Mouse (Mus musculus): Measurements from ENCODE around the gene Angel2. TPM values are rescaled to one million over a fixed set of nuclear protein-coding genes. Genes with fewer than 3 reads are reported as not detected.
A peak's percentile ranks its signal among the peaks of the same experiment; 100 is the strongest.

Gene Angel2
- polyA plus RNA-seq, 2 experiments: 11.8 to 15.3 TPM

- Histone ChIP-seq H3K4me2 (ENCODE audit: low read depth) (no peak overlapping the region), H3K9ac (replicated peaks) (no peak overlapping the region), H3K27ac (no peak overlapping the region), H3K36me3 (replicated peaks; ENCODE audit: control insufficient read depth, insufficient read depth, low read depth) (no peaks in the 10 kb centered on the region), H3K9me3 (ENCODE audit: control insufficient read depth, low read length) (no peaks in the 10 kb centered on the region), H3K4me3 (ENCODE audit: insufficient read depth in 1 of 2, low read depth in 2 of 2, low read length in 2 of 2) (no peak overlapping the region), H3K4me1 (replicated peaks; ENCODE audit: control insufficient read depth in 2 of 2, insufficient read depth in 2 of 2, low read length in 1 of 2) (peaks cover 0 to 9% of the 10 kb centered on the region in 2 experiments; a peak in 3 of 4 replicates), H3K27me3 (ENCODE audit: control insufficient read depth, insufficient read depth, low read length) (no peaks in the 10 kb centered on the region)
- TF ChIP-seq EP300 (IDR thresholded peaks at IDR 0.05; ENCODE audit: low read depth): no peak
- no peak for TF ChIP-seq CTCF (IDR thresholded peaks at IDR 0.05; ENCODE audit: low read depth)
- DNase-seq (ENCODE audit: low read depth in 3 of 3, low spot score in 3 of 3) (no peak), ATAC-seq (ENCODE audit: insufficient read depth) (peak; percentile 60; the same call in 1 of the 2 replicates)
- 32% methylated on average over 5 of the region's 5 CpGs for WGBS (ENCODE audit: insufficient replicate concordance)
Observed at GRCm38 (mm10) chr1:190958821-190959220, 33.9 kb downstream of the Angel2 start.

DNA sequence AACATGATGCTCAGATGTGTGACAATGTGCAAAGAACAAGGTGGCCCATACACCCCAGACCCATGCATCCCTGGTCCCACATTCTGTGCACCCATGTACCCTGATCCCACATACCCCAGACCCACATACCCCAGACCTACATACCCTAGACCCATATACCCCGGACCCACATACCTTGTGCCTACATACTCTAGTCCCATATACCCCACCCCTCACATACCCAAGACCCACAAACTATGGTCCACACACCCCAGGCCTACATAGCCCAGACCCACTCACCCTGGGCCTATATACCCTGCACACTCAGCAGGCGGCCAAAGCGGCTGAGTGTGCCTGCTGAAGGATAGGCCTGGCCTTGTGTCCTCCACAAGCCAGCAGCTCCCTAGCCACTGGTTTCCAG, 37.8 kb downstream of the Angel2 start:
- H3K9ac ChIP-seq (replicated peaks): no peak overlapping the region
- TF ChIP-seq CTCF (IDR thresholded peaks at IDR 0.05; ENCODE audit: low read depth): no peak
- no peak for TF ChIP-seq EP300 (IDR thresholded peaks at IDR 0.05; ENCODE audit: low read depth)
- H3K4me2 ChIP-seq (ENCODE audit: low read depth): no peak overlapping the region
- ATAC-seq (ENCODE audit: insufficient read depth): no peak
- WGBS (ENCODE audit: insufficient replicate concordance): 64% methylated on average over 3 of the region's 3 CpGs
- no peaks in the 10 kb centered on the region for H3K9me3 ChIP-seq (ENCODE audit: control insufficient read depth, low read length)
- H3K4me3 ChIP-seq (ENCODE audit: insufficient read depth in 1 of 2, low read depth in 2 of 2, low read length in 2 of 2): no peak overlapping the region
- peaks cover 0 to 9% of the 10 kb centered on the region in 2 experiments; a peak in 3 of 4 replicates for H3K4me1 ChIP-seq (replicated peaks; ENCODE audit: control insufficient read depth in 2 of 2, insufficient read depth in 2 of 2, low read length in 1 of 2)
- DNase-seq (ENCODE audit: low read depth in 3 of 3, low spot score in 3 of 3): no peak
- no peaks in the 10 kb centered on the region for H3K27me3 ChIP-seq (ENCODE audit: control insufficient read depth, insufficient read depth, low read length)
- no peaks in the 10 kb centered on the region for H3K36me3 ChIP-seq (replicated peaks; ENCODE audit: control insufficient read depth, insufficient read depth, low read depth)
- H3K27ac ChIP-seq: no peak overlapping the region

- H3K9me3 ChIP-seq (ENCODE audit: control insufficient read depth, low read length): no peaks in the 10 kb centered on the region
Observed at GRCm38 (mm10) chr1:190964992-190965780, 40.3 kb downstream of the Angel2 start.

GRCm38 (mm10) chr1:190968010-190968409, 43.1 kb downstream of the Angel2 start:
- Histone ChIP-seq H3K36me3 (replicated peaks; ENCODE audit: control insufficient read depth, insufficient read depth, low read depth) (no peaks in the 10 kb centered on the region), H3K27me3 (ENCODE audit: control insufficient read depth, insufficient read depth, low read length) (no peaks in the 10 kb centered on the region), H3K27ac (no peak overlapping the region), H3K4me1 (replicated peaks; ENCODE audit: control insufficient read depth in 2 of 2, insufficient read depth in 2 of 2, low read length in 1 of 2) (no peaks in the 10 kb centered on the region), H3K9ac (replicated peaks) (no peak overlapping the region), H3K9me3 (ENCODE audit: control insufficient read depth, low read length) (no peaks in the 10 kb centered on the region), H3K4me3 (ENCODE audit: insufficient read depth in 1 of 2, low read depth in 2 of 2, low read length in 2 of 2) (no peak overlapping the region), H3K4me2 (ENCODE audit: low read depth) (no peak overlapping the region)
- 70% methylated on average over 7 of the region's 7 CpGs for WGBS (ENCODE audit: insufficient replicate concordance)
- no peak for TF ChIP-seq EP300 (IDR thresholded peaks at IDR 0.05; ENCODE audit: low read depth)
- TF ChIP-seq CTCF (IDR thresholded peaks at IDR 0.05; ENCODE audit: low read depth): no peak
- ATAC-seq (ENCODE audit: insufficient read depth) (no peak), DNase-seq (ENCODE audit: low read depth in 3 of 3, low spot score in 3 of 3) (no peak)

More at GRCm38 (mm10) chr1:190964992-190965780, 40.3 kb downstream of the Angel2 start:
- WGBS (ENCODE audit: insufficient replicate concordance): 68% methylated on average over 15 of the region's 15 CpGs
- no peak overlapping the region for H3K27ac ChIP-seq
- no peak overlapping the region for H3K4me3 ChIP-seq (ENCODE audit: insufficient read depth in 1 of 2, low read depth in 2 of 2, low read length in 2 of 2)
- DNase-seq (ENCODE audit: low read depth in 3 of 3, low spot score in 3 of 3) (no peak), ATAC-seq (ENCODE audit: insufficient read depth) (no peak)
- TF ChIP-seq EP300 (IDR thresholded peaks at IDR 0.05; ENCODE audit: low read depth) (no peak), CTCF (IDR thresholded peaks at IDR 0.05; ENCODE audit: low read depth) (no peak)
- H3K4me1 ChIP-seq (replicated peaks; ENCODE audit: control insufficient read depth in 2 of 2, insufficient read depth in 2 of 2, low read length in 1 of 2): no peaks in the 10 kb centered on the region
- H3K36me3 ChIP-seq (replicated peaks; ENCODE audit: control insufficient read depth, insufficient read depth, low read depth): no peaks in the 10 kb centered on the region
- no peaks in the 10 kb centered on the region for H3K27me3 ChIP-seq (ENCODE audit: control insufficient read depth, insufficient read depth, low read length)
- no peak overlapping the region for H3K9ac ChIP-seq (replicated peaks)
- H3K4me2 ChIP-seq (ENCODE audit: low read depth): no peak overlapping the region

- Histone ChIP-seq H3K4me2 (ENCODE audit: low read depth) (no peak overlapping the region), H3K9me3 (ENCODE audit: control insufficient read depth, low read length) (no peaks in the 10 kb centered on the region), H3K4me3 (ENCODE audit: insufficient read depth in 1 of 2, low read depth in 2 of 2, low read length in 2 of 2) (no peak overlapping the region), H3K4me1 (replicated peaks; ENCODE audit: control insufficient read depth in 2 of 2, insufficient read depth in 2 of 2, low read length in 1 of 2) (no peaks in the 10 kb centered on the region), H3K9ac (replicated peaks) (no peak overlapping the region), H3K27me3 (ENCODE audit: control insufficient read depth, insufficient read depth, low read length) (peaks cover 10% of the 10 kb centered on the region), H3K36me3 (replicated peaks; ENCODE audit: control insufficient read depth, insufficient read depth, low read depth) (no peaks in the 10 kb centered on the region), H3K27ac (no peak overlapping the region)
- WGBS (ENCODE audit: insufficient replicate concordance): 47% methylated on average over 14 of the region's 14 CpGs
- TF ChIP-seq EP300 (IDR thresholded peaks at IDR 0.05; ENCODE audit: low read depth) (no peak), CTCF (IDR thresholded peaks at IDR 0.05; ENCODE audit: low read depth) (no peak)
- DNase-seq (ENCODE audit: low read depth in 3 of 3, low spot score in 3 of 3) (no peak), ATAC-seq (ENCODE audit: insufficient read depth) (no peak)
Observed at GRCm38 (mm10) chr1:190971708-190972610, 47.0 kb downstream of the Angel2 start.
